17 mouse cellular contexts compared by ENCODE assay signal in genomic region chr12:12528478-12528981, GRCm38 (mm10).
A peak's percentile ranks its signal among the peaks of the same experiment; 100 is the strongest.
DNase-seq lines count a peak whose midpoint lies in the region; ATAC-seq and TF ChIP-seq lines count a peak whose summit lies in the region.
"Had no signal": no experiment of that assay in that cellular context is flagged by ENCODE, and none has a peak within 500 bp of the region (broad histone marks: within the 10 kb centered on the region; RNA-seq: fewer than 3 reads in every experiment).

No protein-coding gene starts in this region.

- intact Hi-C loops in heart, postnatal 36 days (cut with DNase I), result no loop called here

- H3K4me3 ChIP-seq in heart, embryonic 10.5 days, result no peak overlapping the region
- H3K4me3 ChIP-seq in hindbrain, embryonic 10.5 days, result no peak overlapping the region
- H3K4me3 ChIP-seq in hindbrain, embryonic 11.5 days (ENCODE audit: low read depth, low read length), result no peak overlapping the region
- no peak overlapping the region for H3K4me3 ChIP-seq in forebrain, embryonic 11.5 days (ENCODE audit: low read depth, low read length)
- H3K4me3 ChIP-seq in midbrain, embryonic 13.5 days (replicated peaks), result no peak overlapping the region
- no peak overlapping the region for H3K4me3 ChIP-seq in cerebellum, adult 2 months (replicated peaks; ENCODE audit: insufficient read depth, low read depth, low read length)
- H3K4me3 ChIP-seq: layer of hippocampus, adult 2 months; limb, embryonic 10.5 days had no signal

- H3K27ac ChIP-seq in heart, embryonic 10.5 days, result peak overlapping the region; percentile 77
- H3K27ac ChIP-seq in hindbrain, embryonic 10.5 days, result peak overlapping the region; percentile 50; the same call in 1 of the 2 replicates
- H3K27ac ChIP-seq in hindbrain, embryonic 11.5 days (ENCODE audit: low read depth, low read length), result no peak overlapping the region
- peak overlapping the region; percentile 82 for H3K27ac ChIP-seq in forebrain, embryonic 11.5 days (ENCODE audit: low read depth, low read length)
- H3K27ac ChIP-seq in midbrain, embryonic 13.5 days, result peak overlapping the region; percentile 73
- no peak overlapping the region for H3K27ac ChIP-seq in cerebellum, adult 2 months (ENCODE audit: insufficient read depth, low read length)
- H3K27ac ChIP-seq: layer of hippocampus, adult 2 months; limb, embryonic 10.5 days had no signal

- TF ChIP-seq CTCF in cerebellum, adult 2 months (IDR thresholded peaks at IDR 0.05; ENCODE audit: borderline replicate concordance, insufficient read depth, low read depth, low read length), result no peak

- H3K9ac ChIP-seq in hindbrain, embryonic 11.5 days (ENCODE audit: low read depth, low read length), result no peak overlapping the region
- H3K9ac ChIP-seq in forebrain, embryonic 11.5 days (ENCODE audit: low read length), result no peak overlapping the region
- H3K9ac ChIP-seq in midbrain, embryonic 13.5 days (replicated peaks), result no peak overlapping the region

- no peak for ATAC-seq in hindbrain, embryonic 11.5 days (ENCODE audit: low FRiP score)
- peak; percentile 49; the same call in 1 of the 2 replicates for ATAC-seq in forebrain, embryonic 11.5 days (replicated peaks; ENCODE audit: low FRiP score)
- peak; percentile 25; the same call in 1 of the 2 replicates for ATAC-seq in midbrain, embryonic 13.5 days

- no peaks in the 10 kb centered on the region for H3K9me3 ChIP-seq in heart, embryonic 10.5 days
- no peaks in the 10 kb centered on the region for H3K9me3 ChIP-seq in hindbrain, embryonic 10.5 days
- H3K9me3 ChIP-seq in hindbrain, embryonic 11.5 days (ENCODE audit: control insufficient read depth, low read length), result no peaks in the 10 kb centered on the region
- no peaks in the 10 kb centered on the region for H3K9me3 ChIP-seq in forebrain, embryonic 11.5 days (ENCODE audit: control insufficient read depth, low read length)
- no peaks in the 10 kb centered on the region for H3K9me3 ChIP-seq in midbrain, embryonic 13.5 days
- H3K9me3 ChIP-seq: limb, embryonic 10.5 days had no signal

- H3K4me2 ChIP-seq in hindbrain, embryonic 11.5 days (replicated peaks; ENCODE audit: low read depth, low read length), result no peak overlapping the region
- no peak overlapping the region for H3K4me2 ChIP-seq in forebrain, embryonic 11.5 days (ENCODE audit: low read depth, low read length, severe bottlenecking)
- no peak overlapping the region for H3K4me2 ChIP-seq in midbrain, embryonic 13.5 days (replicated peaks)
- H3K4me2 ChIP-seq: liver, embryonic 11.5 days had no signal

- H3K27me3 ChIP-seq in heart, embryonic 10.5 days (ENCODE audit: insufficient read depth, poor library complexity, severe bottlenecking), result no peaks in the 10 kb centered on the region
- H3K27me3 ChIP-seq in hindbrain, embryonic 10.5 days (ENCODE audit: insufficient read depth, poor library complexity, severe bottlenecking), result no peaks in the 10 kb centered on the region
- no peaks in the 10 kb centered on the region for H3K27me3 ChIP-seq in hindbrain, embryonic 11.5 days (ENCODE audit: control insufficient read depth, insufficient read depth, low read length)
- no peaks in the 10 kb centered on the region for H3K27me3 ChIP-seq in forebrain, embryonic 11.5 days (ENCODE audit: control insufficient read depth, insufficient read depth, low read length)
- no peaks in the 10 kb centered on the region for H3K27me3 ChIP-seq in midbrain, embryonic 13.5 days
- H3K27me3 ChIP-seq in cerebellum, adult 2 months (ENCODE audit: control insufficient read depth, insufficient read depth, low read length), result no peaks in the 10 kb centered on the region

- H3K36me3 ChIP-seq in heart, embryonic 10.5 days, result no peaks in the 10 kb centered on the region
- H3K36me3 ChIP-seq in hindbrain, embryonic 10.5 days, result no peaks in the 10 kb centered on the region
- no peaks in the 10 kb centered on the region for H3K36me3 ChIP-seq in hindbrain, embryonic 11.5 days (ENCODE audit: control insufficient read depth, insufficient read depth, low read length)
- H3K36me3 ChIP-seq in forebrain, embryonic 11.5 days (ENCODE audit: control insufficient read depth, insufficient read depth, low read length), result no peaks in the 10 kb centered on the region
- no peaks in the 10 kb centered on the region for H3K36me3 ChIP-seq in midbrain, embryonic 13.5 days
- H3K36me3 ChIP-seq: limb, embryonic 10.5 days had no signal

- no peak for DNase-seq in heart, embryonic 10.5 days (ENCODE audit: low spot score)
- DNase-seq in heart, postnatal 36 days, result no peak
- DNase-seq in hindbrain, embryonic 10.5 days (ENCODE audit: low spot score), result no peak
- DNase-seq in hindbrain, embryonic 11.5 days (ENCODE audit: low spot score), result no peak
- peak; percentile 62 for DNase-seq in forebrain, embryonic 11.5 days (ENCODE audit: low spot score)
- DNase-seq in cerebellum, adult 2 months, result no peak
- DNase-seq in gastrocnemius, postnatal 25 days, result no peak
- DNase-seq: cerebellum, adult 9-11 months; kidney, adult 18-20 months; kidney, postnatal 10 days; lung, adult 2 months; lung, postnatal 36 days; spleen, adult 18-20 months had no signal

- H3K4me1 ChIP-seq in heart, embryonic 10.5 days, result peaks cover 47% of the 10 kb centered on the region
- H3K4me1 ChIP-seq in hindbrain, embryonic 10.5 days (replicated peaks), result peaks cover 15% of the 10 kb centered on the region; the same call in 1 of the 2 replicates
- no peaks in the 10 kb centered on the region for H3K4me1 ChIP-seq in hindbrain, embryonic 11.5 days (replicated peaks; ENCODE audit: control insufficient read depth, insufficient read depth, low read length)
- peaks cover 9% of the 10 kb centered on the region; the same call in 1 of the 2 replicates for H3K4me1 ChIP-seq in forebrain, embryonic 11.5 days (replicated peaks; ENCODE audit: control insufficient read depth, insufficient read depth, low read length)
- H3K4me1 ChIP-seq in midbrain, embryonic 13.5 days (replicated peaks), result peaks cover 16% of the 10 kb centered on the region
- no peaks in the 10 kb centered on the region for H3K4me1 ChIP-seq in cerebellum, adult 2 months (ENCODE audit: control insufficient read depth, insufficient read depth, low read length)

- TF ChIP-seq POLR2A in cerebellum, adult 2 months (IDR thresholded peaks at IDR 0.05; ENCODE audit: borderline replicate concordance, insufficient read depth, low read length), result no peak

- 52% methylated on average over 3 of the region's 3 CpGs for WGBS in heart, embryonic 10.5 days
- 60% methylated on average over 3 of the region's 3 CpGs for WGBS in hindbrain, embryonic 10.5 days
- 55% methylated on average over 3 of the region's 3 CpGs for whole genome bisulfite sequencing in hindbrain, embryonic 11.5 days
- 16% methylated on average over 3 of the region's 3 CpGs for WGBS in forebrain, embryonic 11.5 days
- WGBS in midbrain, embryonic 13.5 days, result 33% methylated on average over 3 of the region's 3 CpGs
- 69% methylated on average over 3 of the region's 3 CpGs for WGBS in cerebellum, adult 2 months

Comparison
In these comparisons a context has a peak if more than half of its experiments do, and no peak if none do; other contexts are left out.
1. H3K27ac ChIP-seq: peak in heart, embryonic 10.5 days (single experiment), hindbrain, embryonic 10.5 days (single experiment), forebrain, embryonic 11.5 days (single experiment) and midbrain, embryonic 13.5 days (single experiment); none in hindbrain, embryonic 11.5 days (single experiment) and cerebellum, adult 2 months (single experiment).